Mouse (Mus musculus) neural tube, embryonic 15.5 days (tissue): ENCODE measurements around the gene Tcf20. TPM values are rescaled to one million over a fixed set of nuclear protein-coding genes. Genes with fewer than 3 reads are reported as not detected.
"Not testable (repeated sequence)": the region's sequence is repeated elsewhere in the genome, so short reads cannot be mapped to it uniquely, and the experiment has no call there.

Source experiments
- ATAC-seq: fragments of 200-750 bp; cut with Nextera tagmentation; 2 replicates; pipeline ENCODE4 v1.8.0; 2017; ENCODE audit warnings: mild to moderate bottlenecking, moderate TSS enrichment, moderate library complexity; ENCODE audit not compliant: low FRiP score
- H3K27ac ChIP-seq: fragments of 300-500 bp; sonication (generic); replicated peaks from 2 replicates; pipeline ENCODE4 v1.5.1; 2015; ENCODE audit warnings: mild to moderate bottlenecking, inconsistent platforms
- H3K27me3 ChIP-seq: fragments of 300-500 bp; sonication (generic); replicated peaks from 2 replicates; pipeline ENCODE4 v1.6.1; 2015; ENCODE audit warnings: inconsistent platforms
- H3K36me3 ChIP-seq: fragments of 300-500 bp; sonication (generic); 2 replicates; pipeline ENCODE4 v1.6.1; 2015; ENCODE audit warnings: inconsistent platforms
- H3K4me1 ChIP-seq: fragments of 300-500 bp; sonication (generic); 2 replicates; pipeline ENCODE4 v1.6.1; 2015; ENCODE audit warnings: inconsistent platforms
- H3K4me2 ChIP-seq: fragments of 300-500 bp; sonication (generic); 2 replicates; pipeline ENCODE4 v1.6.1; 2015; ENCODE audit warnings: inconsistent platforms, mild to moderate bottlenecking, moderate library complexity
- H3K4me3 ChIP-seq: fragments of 300-500 bp; sonication (generic); replicated peaks from 2 replicates; pipeline ENCODE4 v1.5.1; 2015; ENCODE audit warnings: mild to moderate bottlenecking, inconsistent platforms
- H3K9ac ChIP-seq: fragments of 300-500 bp; sonication (generic); replicated peaks from 2 replicates; pipeline ENCODE4 v1.6.1; 2015; ENCODE audit warnings: mild to moderate bottlenecking, inconsistent platforms
- H3K9me3 ChIP-seq: fragments of 300-500 bp; sonication (generic); replicated peaks from 2 replicates; pipeline ENCODE4 v1.6.1; 2016; ENCODE audit warnings: inconsistent platforms
- WGBS: fragments of 180-500 bp; shearing (Covaris S2); methylation state at CpG from one replicate; pipeline ENCODE4 v1.1.7; 2015; ENCODE audit warnings: mixed read lengths; 5-methylcytosine and 5-hydroxymethylcytosine counted together
- polyA plus RNA-seq: library from polyadenylated mRNA; unstranded; fragments of >200 nt; fragmentation: Nextera tagmentation; extraction: Ambion mirVana; gene quantifications from 2 replicates; pipeline ENCODE4 v1.2.1, GENCODE M21; 2015

Gene Tcf20
- polyA plus RNA-seq, 1 experiment from 2014 or later: 11.2 TPM

GRCm38 (mm10) chr15:82896336-82896735 lies 91.3 kb downstream of the Tcf20 start:
- Histone ChIP-seq H3K4me1 (peaks cover 33% of the 10 kb centered on the region), H3K27ac (no peak overlapping the region), H3K36me3 (no peaks in the 10 kb centered on the region), H3K9ac (no peak overlapping the region), H3K4me2 (no peak overlapping the region), H3K4me3 (no peak overlapping the region), H3K27me3 (no peaks in the 10 kb centered on the region), H3K9me3 (no peaks in the 10 kb centered on the region)
- no peak for ATAC-seq
- 82% methylated on average over 1 of the region's 1 CpGs for WGBS

DNA sequence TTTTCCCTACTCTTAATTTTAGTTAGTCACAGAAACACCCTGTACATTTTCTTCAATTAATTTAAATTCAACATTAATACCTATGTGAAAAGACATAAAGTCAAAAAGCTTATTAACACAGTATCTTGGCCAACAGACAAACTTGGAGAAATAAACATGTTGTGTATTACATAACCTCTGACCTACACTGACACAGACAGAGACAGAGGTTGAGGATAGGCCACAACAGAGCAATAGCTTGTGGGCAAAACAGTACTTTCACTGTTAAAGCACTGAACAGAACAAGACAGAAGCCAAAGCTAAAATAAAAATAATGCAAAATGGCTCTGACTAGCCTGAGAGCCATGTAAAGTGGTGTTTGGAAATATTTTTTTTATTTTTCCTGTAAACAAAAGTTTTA lies 97.2 kb downstream of the Tcf20 start:
- no peak overlapping the region for H3K4me2 ChIP-seq
- H3K36me3 ChIP-seq: no peaks in the 10 kb centered on the region
- no peak for ATAC-seq
- H3K4me1 ChIP-seq: 0 out of 2 replicates have a peak, but pooled peaks cover 4% of the 10 kb centered on the region
- no peak overlapping the region for H3K27ac ChIP-seq
- no peak overlapping the region for H3K9ac ChIP-seq
- H3K27me3 ChIP-seq: no peaks in the 10 kb centered on the region
- no peak overlapping the region for H3K4me3 ChIP-seq
- no peaks in the 10 kb centered on the region for H3K9me3 ChIP-seq

GRCm38 (mm10) chr15:82889426-82889825 lies 98.2 kb downstream of the Tcf20 start:
- ATAC-seq: no peak
- no peak overlapping the region for H3K4me3 ChIP-seq
- no peaks in the 10 kb centered on the region for H3K27me3 ChIP-seq
- no peak overlapping the region for H3K4me2 ChIP-seq
- no peaks in the 10 kb centered on the region for H3K9me3 ChIP-seq
- H3K36me3 ChIP-seq: no peaks in the 10 kb centered on the region
- 75% methylated on average over 1 of the region's 1 CpGs for WGBS
- 0 out of 2 replicates have a peak, but pooled peaks cover 4% of the 10 kb centered on the region for H3K4me1 ChIP-seq
- H3K27ac ChIP-seq: no peak overlapping the region
- H3K9ac ChIP-seq: no peak overlapping the region

DNA sequence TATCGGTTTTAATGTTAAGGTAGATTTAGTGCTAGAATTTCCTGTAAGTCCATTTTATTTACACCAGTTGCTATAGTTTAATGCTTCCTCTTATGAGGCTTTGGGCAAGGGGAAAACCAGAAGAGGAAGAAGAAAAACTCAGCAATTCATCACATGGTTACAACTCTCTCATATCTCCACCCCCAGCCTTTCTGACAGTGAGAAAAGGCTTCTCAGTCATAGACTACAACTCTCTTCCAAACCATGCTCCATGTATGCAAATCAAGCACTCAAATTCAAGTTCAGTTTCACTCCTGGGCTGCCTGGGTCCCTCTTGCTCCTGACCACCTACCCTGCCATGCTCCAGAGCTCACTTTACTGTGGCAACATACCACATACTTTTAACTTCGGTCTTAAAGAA lies 99.2 kb downstream of the Tcf20 start:
- no peaks in the 10 kb centered on the region for H3K9me3 ChIP-seq
- no peak overlapping the region for H3K9ac ChIP-seq
- no peaks in the 10 kb centered on the region for H3K27me3 ChIP-seq
- ATAC-seq: no peak
- WGBS: 91% methylated on average over 2 of the region's 2 CpGs
- H3K36me3 ChIP-seq: no peaks in the 10 kb centered on the region
- no peak overlapping the region for H3K4me2 ChIP-seq
- H3K4me3 ChIP-seq: no peak overlapping the region
- no peak overlapping the region for H3K27ac ChIP-seq
- H3K4me1 ChIP-seq: 0 out of 2 replicates have a peak, but pooled peaks cover 4% of the 10 kb centered on the region

- H3K9ac ChIP-seq: no peak overlapping the region
- H3K4me2 ChIP-seq: no peak overlapping the region
- no peaks in the 10 kb centered on the region for H3K9me3 ChIP-seq
- no peaks in the 10 kb centered on the region for H3K36me3 ChIP-seq
- no peaks in the 10 kb centered on the region for H3K27me3 ChIP-seq
- no peaks in the 10 kb centered on the region for H3K4me1 ChIP-seq
- no peak overlapping the region for H3K27ac ChIP-seq
- ATAC-seq: no peak
- no peak overlapping the region for H3K4me3 ChIP-seq
Measured at GRCm38 (mm10) chr15:82877309-82877708, 110.4 kb downstream of the Tcf20 start.

GRCm38 (mm10) chr15:82876863-82877262 lies 110.8 kb downstream of the Tcf20 start:
- no peak overlapping the region for H3K9ac ChIP-seq
- H3K4me3 ChIP-seq: no peak overlapping the region
- no peaks in the 10 kb centered on the region for H3K9me3 ChIP-seq
- no peak overlapping the region for H3K4me2 ChIP-seq
- ATAC-seq: no peak
- H3K27ac ChIP-seq: no peak overlapping the region
- no peaks in the 10 kb centered on the region for H3K27me3 ChIP-seq
- WGBS: 86% methylated on average over 2 of the region's 2 CpGs
- H3K4me1 ChIP-seq: no peaks in the 10 kb centered on the region
- no peaks in the 10 kb centered on the region for H3K36me3 ChIP-seq

DNA sequence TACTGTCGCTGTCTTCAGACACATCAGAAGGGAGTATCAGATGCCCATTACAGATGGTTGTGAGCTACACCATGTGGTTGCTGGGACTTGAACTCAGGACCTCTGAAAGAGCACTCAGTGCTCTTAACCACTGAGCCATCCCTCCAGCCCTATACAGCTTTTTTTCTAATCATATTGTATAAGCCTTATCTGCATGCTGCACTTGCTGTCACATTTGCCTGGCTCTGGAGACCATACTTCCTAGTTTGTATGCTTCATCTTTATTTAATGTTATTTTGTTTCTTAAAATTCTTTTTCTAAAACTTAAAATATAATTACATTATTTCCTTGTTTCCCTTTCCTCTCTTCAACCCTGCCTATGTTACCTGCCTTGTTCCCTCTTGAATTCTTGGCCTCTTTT lies 115.6 kb downstream of the Tcf20 start:
- Histone ChIP-seq H3K36me3 (no peaks in the 10 kb centered on the region), H3K27ac (no peak overlapping the region), H3K4me1 (0 out of 2 replicates have a peak, but pooled peaks cover 4% of the 10 kb centered on the region), H3K9me3 (no peaks in the 10 kb centered on the region), H3K9ac (no peak overlapping the region), H3K27me3 (no peaks in the 10 kb centered on the region), H3K4me3 (no peak overlapping the region), H3K4me2 (no peak overlapping the region)
- no peak for ATAC-seq
- WGBS: 97% methylated on average over 1 of the region's 1 CpGs

DNA sequence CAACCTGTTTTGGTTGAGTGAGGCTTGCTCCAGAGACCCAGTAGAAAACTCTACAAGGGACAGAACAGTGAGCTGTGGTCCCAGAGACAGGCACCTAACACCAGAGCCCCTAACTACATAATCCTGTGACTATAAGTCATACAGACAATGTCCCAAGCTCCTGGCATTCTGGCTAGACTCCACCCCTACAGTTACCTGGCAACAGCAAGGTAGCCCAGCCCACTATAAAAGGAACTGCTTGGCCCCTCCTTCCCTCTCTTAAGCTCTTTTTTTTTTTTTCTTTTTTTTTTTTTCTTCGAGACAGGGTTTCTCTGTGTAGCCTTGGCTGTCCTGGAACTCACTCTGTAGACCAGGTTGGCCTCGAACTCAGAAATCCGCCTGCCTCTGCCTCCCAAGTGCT lies 121.4 kb downstream of the Tcf20 start:
- not testable (repeated sequence) for H3K4me3 ChIP-seq, H3K4me2 ChIP-seq, H3K4me1 ChIP-seq, H3K9ac ChIP-seq, H3K36me3 ChIP-seq, H3K27ac ChIP-seq, H3K9me3 ChIP-seq, ATAC-seq, H3K27me3 ChIP-seq
- 95% methylated on average over 3 of the region's 3 CpGs for WGBS

DNA sequence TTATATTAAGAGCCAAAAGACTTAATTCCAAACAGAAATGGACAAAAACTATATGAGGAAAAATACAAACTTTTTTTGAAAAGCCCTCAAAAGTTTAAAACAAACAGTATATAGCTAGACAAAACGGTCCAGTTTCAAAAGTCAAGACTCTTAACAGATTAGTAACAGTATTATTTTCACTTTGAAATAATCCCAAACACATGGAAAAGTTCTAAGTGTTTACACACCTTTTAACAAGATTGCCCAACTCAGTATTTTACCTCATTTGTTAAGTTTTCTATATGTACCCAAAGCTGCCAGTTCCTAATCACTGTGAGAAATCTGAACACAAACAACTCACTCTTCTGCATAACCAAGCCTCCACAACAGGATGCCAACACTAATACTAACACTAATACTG lies 124.0 kb downstream of the Tcf20 start:
- no peak overlapping the region for H3K27ac ChIP-seq
- no peaks in the 10 kb centered on the region for H3K9me3 ChIP-seq
- ATAC-seq: no peak
- 96% methylated on average over 1 of the region's 1 CpGs for WGBS
- no peak overlapping the region for H3K9ac ChIP-seq
- H3K4me3 ChIP-seq: no peak overlapping the region
- H3K4me2 ChIP-seq: no peak overlapping the region
- H3K36me3 ChIP-seq: no peaks in the 10 kb centered on the region
- peaks cover 4% of the 10 kb centered on the region; the same call in 1 of the 2 replicates for H3K4me1 ChIP-seq
- no peaks in the 10 kb centered on the region for H3K27me3 ChIP-seq

- Histone ChIP-seq H3K36me3 (peaks cover 41% of the 10 kb centered on the region), H3K9me3 (no peaks in the 10 kb centered on the region), H3K4me3 (no peak overlapping the region), H3K4me2 (no peak overlapping the region), H3K9ac (no peak overlapping the region), H3K27me3 (no peaks in the 10 kb centered on the region), H3K27ac (peak overlapping the region; percentile 49), H3K4me1 (peaks cover 24% of the 10 kb centered on the region)
- 21% methylated on average over 11 of the region's 11 CpGs for WGBS
- peak; percentile 76; the same call in 1 of the 2 replicates for ATAC-seq
Measured at GRCm38 (mm10) chr15:82856652-82857378, 130.9 kb downstream of the Tcf20 start.

- Histone ChIP-seq H3K27me3 (no peaks in the 10 kb centered on the region), H3K9me3 (no peaks in the 10 kb centered on the region), H3K4me1 (peaks cover 24% of the 10 kb centered on the region), H3K27ac (peak overlapping the region; percentile 49), H3K4me3 (no peak overlapping the region), H3K36me3 (peaks cover 43% of the 10 kb centered on the region), H3K9ac (no peak overlapping the region), H3K4me2 (no peak overlapping the region)
- WGBS: 80% methylated on average over 2 of the region's 2 CpGs
- no peak for ATAC-seq
Measured at GRCm38 (mm10) chr15:82856065-82856464, 131.6 kb downstream of the Tcf20 start.

DNA sequence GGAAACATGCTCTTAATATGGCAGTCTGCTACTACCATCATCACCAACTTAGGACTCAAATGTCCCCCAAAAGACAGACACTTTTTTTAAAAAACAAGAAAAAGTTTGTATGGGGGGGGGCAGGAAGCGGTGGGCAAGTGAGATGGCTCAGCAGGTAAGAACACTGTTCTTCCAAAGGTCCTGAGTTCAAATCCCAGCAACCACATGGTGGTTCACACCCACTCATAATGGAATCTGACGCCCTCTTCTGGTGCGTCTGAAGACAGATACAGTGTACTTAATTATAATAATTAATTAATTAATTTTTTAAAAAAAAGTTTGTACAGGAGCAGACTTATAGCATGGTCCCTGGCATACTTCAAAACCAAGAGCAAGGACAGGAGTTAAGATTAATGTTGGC lies 148.5 kb downstream of the Tcf20 start:
- Histone ChIP-seq H3K4me2 (no peak overlapping the region), H3K9me3 (no peaks in the 10 kb centered on the region), H3K27me3 (no peaks in the 10 kb centered on the region), H3K27ac (no peak overlapping the region), H3K4me3 (no peak overlapping the region), H3K9ac (no peak overlapping the region), H3K36me3 (no peaks in the 10 kb centered on the region), H3K4me1 (no peaks in the 10 kb centered on the region)
- ATAC-seq: no peak
- 96% methylated on average over 3 of the region's 3 CpGs for WGBS
